Mouse (Mus musculus) layer of hippocampus, adult 9-11 months (tissue): ENCODE data around the gene Plekha6.

Experiments used
- DNase-seq: peaks from one replicate; pipeline ENCODE4 v3.0.0; 2022

Gene Plekha6

DNA sequence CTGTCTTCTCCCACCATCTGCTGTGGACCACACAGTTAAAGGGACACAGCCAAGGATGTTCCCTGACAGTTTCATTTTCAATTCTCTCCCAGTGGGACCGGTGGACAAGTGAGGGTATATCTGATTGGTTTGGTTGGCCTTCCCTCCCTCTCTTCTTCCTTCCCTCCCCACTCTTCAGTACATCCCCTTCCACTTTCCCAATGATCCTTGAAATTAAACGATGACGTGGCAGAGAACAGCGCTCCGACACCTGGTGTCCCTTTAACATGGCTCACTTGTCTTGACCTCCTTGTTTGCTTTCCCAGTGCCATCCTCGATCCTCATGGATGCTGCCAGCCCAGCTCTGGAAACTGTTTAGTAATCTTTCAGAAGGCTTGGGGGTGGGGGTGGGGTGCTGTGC, 114.5 kb downstream of the Plekha6 start:
- DNase-seq, result no peak

- DNase-seq, result no peak
Measured at GRCm38 (mm10) chr1:133278946-133279631, 115.1 kb downstream of the Plekha6 start.

DNA sequence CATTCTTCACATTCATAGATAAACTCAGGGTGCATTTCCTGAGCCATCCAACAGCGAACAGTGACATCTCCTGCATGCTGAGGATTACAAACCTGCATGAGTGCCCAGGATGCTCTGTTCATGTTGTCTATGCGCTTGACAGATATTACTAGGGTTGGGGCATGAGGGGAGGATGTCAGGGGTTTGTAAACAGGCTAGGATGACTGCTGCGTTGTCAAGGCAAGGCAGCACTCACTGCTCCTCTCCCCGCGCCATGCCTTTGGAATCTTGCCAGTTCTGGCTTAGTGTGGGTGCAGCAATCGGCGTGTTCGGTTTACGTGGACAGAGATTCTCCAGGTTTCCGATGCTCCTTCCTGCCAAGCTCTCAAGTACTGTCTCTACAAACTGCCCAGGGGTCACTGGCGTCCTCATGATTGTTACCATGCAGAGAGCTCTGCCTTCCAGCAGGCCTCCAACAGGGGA, 115.7 kb downstream of the Plekha6 start:
- peak; percentile 49 for DNase-seq

DNA sequence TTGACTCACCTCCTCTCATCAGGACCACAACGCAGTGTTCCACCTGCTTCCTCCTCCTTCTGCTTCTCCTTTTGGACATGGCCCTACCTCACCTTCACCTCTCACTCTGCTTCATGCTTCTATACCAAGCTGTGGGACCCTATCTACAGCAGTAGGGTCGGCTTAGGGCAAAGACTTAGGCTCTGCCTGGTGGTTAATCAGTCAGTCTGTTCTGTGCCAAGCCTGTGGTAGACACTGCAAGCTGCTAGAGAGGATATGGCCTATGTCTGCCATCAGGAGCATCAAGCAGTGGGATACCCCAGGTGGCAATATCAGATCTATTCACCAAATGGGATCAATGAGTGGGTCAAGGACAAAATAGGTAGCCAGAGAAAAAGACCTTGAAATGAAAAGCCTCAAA, 116.5 kb downstream of the Plekha6 start:
- no peak for DNase-seq

GRCm38 (mm10) chr1:133285907-133286306, 121.9 kb downstream of the Plekha6 start:
- DNase-seq, result no peak

- DNase-seq, result peak; percentile 42
Measured at GRCm38 (mm10) chr1:133287051-133287450, 123.0 kb downstream of the Plekha6 start.

DNA sequence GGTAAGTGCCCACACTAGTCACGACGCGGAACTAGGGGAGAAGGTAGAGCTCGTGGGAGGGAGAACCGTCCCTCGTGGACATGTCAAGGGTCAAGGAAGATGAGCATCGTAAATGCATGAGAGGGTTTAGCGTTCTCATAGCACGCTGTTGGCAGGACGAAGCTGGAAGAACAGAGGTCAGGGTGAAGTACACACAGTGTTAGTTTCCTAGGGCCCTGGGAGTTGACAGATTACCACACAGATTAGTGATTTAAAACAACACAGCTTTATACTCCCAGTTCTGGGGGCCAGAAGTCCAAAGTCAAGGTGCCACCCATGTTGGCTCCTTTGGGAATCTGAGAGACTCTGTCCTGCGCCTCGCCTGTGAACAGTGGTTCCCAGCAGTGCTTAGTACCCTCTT, 123.9 kb downstream of the Plekha6 start:
- DNase-seq, result no peak

GRCm38 (mm10) chr1:133291888-133292287, 127.9 kb downstream of the Plekha6 start:
- no peak for DNase-seq

DNA sequence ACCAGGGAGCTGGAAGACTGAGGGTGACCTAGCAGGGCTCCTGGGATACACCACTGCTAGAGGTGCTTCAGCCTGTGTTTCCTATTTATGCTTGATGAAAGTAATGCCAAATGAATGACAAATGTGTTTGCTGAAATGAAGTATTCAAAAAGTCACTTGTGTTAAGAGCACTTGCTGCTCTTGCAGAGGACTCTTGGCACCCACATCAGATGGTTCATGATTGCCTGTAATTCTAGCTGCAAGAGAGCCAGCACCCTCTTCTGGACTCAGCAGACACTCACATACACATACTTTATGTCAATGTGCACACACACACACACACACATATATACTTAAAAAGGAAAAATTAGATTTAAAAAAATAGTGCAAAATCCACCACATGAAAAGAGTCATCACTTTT, 128.6 kb downstream of the Plekha6 start:
- no peak for DNase-seq

DNA sequence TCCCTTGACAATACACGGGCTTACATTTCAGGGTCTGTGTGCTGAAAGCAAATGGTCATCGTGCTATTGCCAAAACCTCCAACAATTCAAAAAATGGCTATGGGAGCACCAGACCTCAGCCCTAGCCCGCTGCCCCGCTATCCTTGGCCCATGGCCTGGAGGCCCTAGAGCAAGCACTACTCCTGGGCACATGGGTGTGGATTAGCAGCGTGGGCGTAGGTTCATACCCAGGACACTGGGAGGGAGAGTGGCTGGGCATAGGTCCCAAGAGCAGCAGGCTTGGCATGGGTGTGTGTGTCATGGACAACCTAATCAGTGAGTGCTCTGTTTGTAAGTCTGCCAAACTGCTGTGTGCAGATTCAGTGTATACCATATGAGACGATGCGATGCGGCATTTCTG, 132.4 kb downstream of the Plekha6 start:
- DNase-seq, result no peak

DNA sequence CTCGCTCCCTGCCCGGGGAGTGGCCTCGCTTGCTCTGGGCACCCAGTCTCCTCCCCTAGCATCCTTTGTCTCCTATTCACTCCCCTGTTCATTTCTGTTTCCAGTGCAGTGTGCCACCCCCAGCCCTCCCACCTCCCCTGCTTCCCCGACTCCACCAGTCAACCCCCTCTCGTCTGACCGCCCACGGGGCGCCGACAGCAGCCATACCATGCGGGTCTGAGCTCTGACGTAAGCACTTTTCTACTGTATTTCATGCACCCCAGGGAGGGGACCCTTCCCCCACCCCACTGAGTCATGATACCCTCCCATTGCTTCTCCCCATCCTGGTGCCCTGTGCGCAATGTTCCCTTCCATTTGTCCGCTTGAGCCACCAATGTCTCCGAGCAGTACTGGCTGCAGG, 134.8 kb downstream of the Plekha6 start:
- no peak for DNase-seq

DNA sequence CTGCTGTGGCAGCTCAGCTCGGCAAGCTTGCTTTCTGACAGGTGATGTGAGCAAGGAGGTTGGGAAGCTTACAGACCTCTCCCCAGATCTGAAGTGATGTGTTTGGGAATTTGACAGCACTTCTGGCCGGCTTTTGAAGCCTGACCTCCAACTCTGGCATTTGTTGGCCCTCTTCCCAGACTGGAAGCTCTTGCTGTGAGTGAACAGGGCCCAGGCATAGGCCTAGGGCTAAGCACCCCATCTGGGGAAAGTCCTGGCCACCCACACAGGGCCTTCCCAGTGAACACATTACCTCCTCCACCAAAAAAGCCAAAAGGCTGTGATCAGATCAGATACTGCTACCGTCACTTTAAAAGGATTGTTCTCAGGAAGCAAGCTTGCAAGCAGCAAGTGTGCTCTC, 138.5 kb downstream of the Plekha6 start:
- no peak for DNase-seq

GRCm38 (mm10) chr1:133306842-133307241, 142.8 kb downstream of the Plekha6 start:
- peak; percentile 43 for DNase-seq

DNA sequence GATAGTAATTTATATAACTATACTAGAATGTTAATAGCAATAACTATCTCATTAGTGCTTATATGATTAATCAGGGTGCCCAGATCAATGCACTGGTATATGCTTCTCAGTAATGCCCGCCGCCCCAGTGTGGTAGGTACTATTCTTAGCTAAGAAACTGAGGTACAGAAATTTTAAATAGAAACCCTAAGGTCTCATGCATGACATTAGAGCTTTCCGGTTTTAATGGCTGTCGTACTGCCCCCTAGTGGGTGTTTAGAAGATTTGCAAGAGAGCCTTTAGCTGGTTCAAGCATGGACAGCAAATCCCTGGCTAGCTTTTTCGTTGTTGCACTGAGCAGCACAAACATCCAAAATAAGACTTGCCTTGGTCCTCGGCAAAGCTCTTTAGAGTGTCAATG, 143.3 kb downstream of the Plekha6 start:
- no peak for DNase-seq

DNA sequence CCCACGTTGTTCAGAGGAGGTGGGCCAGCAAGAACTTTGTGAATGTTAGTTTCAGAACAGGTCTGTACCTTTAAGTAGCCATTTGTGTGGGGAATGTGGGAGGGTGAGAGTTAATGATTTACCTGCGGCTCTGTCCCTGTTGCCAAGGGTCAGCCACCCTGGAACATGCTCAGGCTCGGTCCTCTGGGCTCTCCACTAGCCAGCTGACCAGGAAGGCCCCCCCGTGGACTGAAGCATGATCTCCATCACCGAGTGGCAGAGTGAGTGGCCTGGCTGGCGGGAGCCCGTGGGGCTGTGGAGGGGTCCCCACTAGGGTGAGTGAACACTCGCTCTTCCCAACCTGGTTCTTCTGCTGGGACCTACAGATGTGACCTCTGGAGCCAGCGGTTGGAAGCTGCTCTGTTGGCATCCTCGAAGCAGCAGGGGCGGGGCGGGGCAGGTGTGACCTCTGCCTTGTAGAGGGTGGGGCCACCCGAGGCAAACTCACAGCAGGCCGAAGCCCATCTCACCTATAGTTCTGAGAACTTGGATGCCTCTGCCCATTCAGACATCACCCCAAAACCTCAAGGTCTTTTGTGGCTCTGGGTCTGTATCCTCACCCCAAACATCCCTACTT, 145.8 kb downstream of the Plekha6 start, which contains the start of gene Golt1a:
Gene Golt1a, plus strand, starts transcription at position 149 of the 616 bp plus-strand sequence.
- no peak for DNase-seq

- no peak for DNase-seq
Measured at GRCm38 (mm10) chr1:133311240-133311639, 147.2 kb downstream of the Plekha6 start.

- DNase-seq, result peak; percentile 84
Measured at GRCm38 (mm10) chr1:133311946-133312345, 147.9 kb downstream of the Plekha6 start.

DNA sequence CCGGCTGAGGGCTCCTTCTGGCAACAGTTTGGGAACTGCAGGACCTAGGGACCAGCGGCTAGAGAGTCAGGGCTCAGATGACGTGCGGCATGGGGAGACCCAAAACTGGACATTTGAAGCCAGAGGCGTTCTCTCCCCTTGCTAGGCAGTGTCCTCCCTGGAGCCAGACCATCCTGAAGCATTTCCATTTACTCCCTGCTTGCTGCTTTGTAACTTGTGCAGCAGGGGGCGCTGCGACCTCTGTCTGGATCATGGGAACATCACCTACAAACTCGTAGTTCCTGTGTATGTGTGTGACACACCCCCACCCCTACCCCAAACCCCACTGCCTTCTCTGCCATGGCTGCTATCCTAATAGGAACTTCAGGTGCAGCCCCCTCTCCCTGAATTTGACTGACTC, 150.4 kb downstream of the Plekha6 start:
- DNase-seq, result no peak

DNA sequence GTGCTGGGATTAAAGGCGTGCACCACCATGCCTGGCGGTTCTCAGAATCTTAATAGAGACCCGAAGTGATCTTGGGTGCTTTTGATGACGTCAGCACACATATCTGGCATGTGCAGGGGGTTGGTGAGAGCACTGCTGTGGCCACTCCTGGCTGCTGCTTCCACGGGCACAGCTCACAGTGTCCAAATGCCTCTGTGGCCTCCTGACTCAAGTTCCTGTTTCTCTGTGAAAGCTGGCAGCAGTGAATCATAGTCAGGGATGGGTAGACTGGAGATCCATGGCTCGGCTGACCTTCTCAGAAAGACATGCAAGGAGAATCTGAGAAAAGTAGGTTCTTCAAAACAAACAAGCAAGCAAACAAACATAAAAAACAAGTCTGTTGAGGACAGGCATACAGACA, 151.8 kb downstream of the Plekha6 start:
- DNase-seq, result no peak

DNA sequence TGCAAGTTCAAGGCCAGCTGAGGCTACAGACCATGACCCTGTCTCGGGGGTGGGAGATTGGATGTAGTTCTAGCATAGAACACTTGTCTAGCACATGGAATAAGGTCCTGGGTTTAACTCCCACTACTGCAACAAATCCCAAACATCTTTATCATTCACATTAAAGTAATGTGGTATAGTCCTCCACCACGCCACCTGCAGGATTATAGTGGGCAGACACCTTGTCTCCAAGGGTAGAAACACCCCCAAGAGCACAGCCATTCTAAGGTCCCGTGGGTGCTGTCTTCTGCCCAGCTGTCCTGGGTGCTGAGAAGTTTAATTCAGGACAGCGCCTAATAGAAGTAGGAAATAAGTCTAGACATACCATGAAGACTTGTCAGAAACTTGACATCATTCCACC, 152.6 kb downstream of the Plekha6 start:
- DNase-seq, result no peak

- DNase-seq, result no peak
Measured at GRCm38 (mm10) chr1:133317149-133317548, 153.1 kb downstream of the Plekha6 start.

DNA sequence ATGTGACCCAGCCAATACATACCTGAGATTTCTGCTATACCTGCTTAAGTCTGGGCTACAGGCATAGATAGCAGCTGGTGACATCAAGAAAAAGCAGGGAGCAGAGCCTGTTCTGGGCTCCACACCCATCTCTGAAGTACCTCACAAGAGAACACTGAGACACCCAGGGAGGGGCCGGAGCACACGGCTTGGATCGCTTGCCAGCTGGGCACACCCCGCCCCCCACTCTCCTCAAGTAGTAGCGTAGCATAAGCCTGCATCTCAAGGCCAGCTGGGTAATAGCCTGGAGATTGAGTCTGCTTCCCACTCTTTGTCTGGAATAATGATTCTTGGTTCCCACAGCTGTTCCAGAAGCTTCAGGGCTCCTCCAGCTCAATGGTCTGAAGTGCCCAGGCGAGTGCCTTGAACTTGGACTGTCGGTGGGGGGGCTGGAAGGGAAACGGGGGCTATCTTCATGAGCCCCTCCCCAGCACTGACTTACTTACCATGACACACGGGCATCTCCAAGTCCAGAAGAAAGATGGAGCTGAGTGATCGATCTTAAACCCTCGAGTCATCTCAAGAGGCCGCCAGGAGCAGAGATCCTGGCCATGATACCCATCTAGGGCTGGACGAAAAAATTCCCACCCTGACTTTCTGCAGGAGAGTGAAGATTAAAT, 157.4 kb downstream of the Plekha6 start, which contains the start of gene Kiss1:
Gene Kiss1, plus strand, starts transcription at position 609 of the 659 bp plus-strand sequence.
- peak; percentile 62 for DNase-seq

GRCm38 (mm10) chr1:133323333-133323732, 159.3 kb downstream of the Plekha6 start:
- no peak for DNase-seq

DNA sequence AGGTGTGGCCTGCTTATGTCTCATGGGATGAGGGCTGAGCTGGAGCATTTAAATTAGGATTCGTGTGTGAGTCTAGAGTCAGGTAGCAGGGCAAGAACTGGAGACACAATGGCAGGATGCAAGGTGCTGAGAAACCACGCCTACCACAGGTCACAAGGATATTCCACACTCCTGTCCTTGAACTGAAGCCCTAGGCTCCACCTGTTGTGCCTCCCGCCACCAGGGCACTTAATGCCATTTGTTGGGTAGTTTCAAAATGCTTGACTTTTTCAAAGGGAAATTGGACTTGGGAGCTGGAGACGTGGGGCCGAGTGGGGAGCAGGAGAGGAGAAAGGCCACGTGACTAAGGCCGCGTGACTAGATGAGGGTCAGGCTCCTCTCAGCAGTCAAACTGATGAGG, 161.9 kb downstream of the Plekha6 start:
- DNase-seq, result no peak
